Mouse (Mus musculus): Measurements from ENCODE around the gene Xylb.

The Xylb gene

GRCm38 (mm10) chr9:119401801-119402214, 44.6 kb downstream of the Xylb start, which contains the start of gene Acvr2b:
Gene Acvr2b, plus strand, starts transcription at chr9:119402118.
- DNase-seq (ENCODE audit: low spot score): peak; percentile 98

GRCm38 (mm10) chr9:119402253-119403235, 45.4 kb downstream of the Xylb start:
- peak; percentile 60 for DNase-seq (ENCODE audit: low spot score)

DNA sequence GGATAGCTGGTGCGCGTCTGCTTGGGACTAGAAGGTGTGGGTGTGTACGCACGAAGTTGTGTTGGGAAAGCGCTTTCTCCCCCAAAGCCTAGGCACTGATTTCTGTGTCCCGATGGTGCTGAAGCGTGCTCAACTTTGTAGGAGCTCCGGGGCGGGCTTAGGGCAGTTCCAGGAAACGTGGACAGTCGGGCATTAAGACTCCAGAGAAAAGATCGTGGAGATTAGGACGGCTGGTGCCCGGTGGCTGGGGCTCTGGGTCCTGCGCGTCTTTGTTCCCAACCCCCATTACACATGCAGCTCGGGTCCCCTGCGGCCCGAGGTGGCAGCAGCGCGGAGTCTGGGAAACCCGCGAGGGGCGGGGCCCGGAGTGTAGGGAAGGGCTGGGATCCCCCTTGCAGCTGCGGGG, 46.1 kb downstream of the Xylb start:
- DNase-seq (ENCODE audit: low spot score): peak; percentile 79

DNA sequence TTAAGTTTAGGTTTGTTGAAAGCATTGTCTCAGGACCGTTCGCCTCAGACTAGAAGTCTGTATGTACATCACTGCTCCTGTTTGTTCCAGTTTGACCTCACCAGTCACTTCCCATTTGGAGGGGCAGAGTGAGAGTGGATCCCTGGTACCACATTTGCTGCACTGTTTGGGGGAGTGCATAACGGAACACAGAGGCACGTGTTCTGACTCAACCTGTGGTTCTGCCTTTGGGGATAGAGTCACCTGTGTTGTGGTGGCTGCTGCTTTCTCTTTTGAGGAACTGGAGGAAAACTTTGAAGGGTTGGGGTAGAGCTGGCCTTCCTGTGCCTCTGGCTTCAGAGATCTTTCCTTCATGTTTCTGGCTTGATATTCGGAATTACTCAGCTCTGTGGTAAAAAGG, 46.9 kb downstream of the Xylb start:
- DNase-seq (ENCODE audit: low spot score): no peak

- DNase-seq (ENCODE audit: low spot score): no peak
Measured at GRCm38 (mm10) chr9:119407884-119408283, 50.7 kb downstream of the Xylb start.

DNA sequence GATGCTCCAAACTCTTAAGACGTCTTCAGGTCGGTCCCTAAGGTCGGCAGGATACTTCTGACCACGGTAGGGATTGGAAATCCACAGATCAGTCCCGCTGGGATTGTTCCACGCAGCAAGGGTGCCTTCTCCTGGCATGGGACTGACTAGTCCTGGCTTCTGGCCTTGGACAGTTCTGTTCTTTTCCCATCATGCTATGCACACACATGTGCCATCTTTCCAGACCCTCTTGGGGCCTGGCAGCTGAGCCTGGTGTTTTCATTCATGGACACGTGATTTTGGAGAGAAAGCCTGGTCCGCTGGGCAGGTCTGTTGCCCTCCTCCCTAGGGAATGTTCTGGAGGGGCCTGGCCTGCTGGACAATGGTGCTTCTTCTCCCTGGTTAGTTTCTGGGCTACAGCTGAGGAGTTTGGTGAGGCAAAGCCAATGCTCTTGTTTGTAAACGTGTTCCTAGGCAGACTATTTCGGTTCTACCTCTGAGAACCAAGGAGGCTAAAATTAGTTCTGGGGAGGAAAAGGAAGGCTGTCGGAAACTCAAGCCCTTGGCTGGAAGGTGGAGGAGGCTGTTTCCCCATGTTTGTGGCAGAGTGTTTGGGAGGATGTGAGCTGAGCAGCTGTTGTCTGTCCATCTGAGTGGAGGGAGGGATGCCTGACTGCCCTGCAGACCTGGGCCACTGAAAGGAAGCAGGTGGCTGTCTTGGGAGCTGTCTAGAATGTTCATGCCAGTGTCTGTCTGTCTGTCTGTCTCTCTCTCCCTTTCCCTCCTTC, 51.9 kb downstream of the Xylb start:
- no peak for DNase-seq (ENCODE audit: low spot score)

DNA sequence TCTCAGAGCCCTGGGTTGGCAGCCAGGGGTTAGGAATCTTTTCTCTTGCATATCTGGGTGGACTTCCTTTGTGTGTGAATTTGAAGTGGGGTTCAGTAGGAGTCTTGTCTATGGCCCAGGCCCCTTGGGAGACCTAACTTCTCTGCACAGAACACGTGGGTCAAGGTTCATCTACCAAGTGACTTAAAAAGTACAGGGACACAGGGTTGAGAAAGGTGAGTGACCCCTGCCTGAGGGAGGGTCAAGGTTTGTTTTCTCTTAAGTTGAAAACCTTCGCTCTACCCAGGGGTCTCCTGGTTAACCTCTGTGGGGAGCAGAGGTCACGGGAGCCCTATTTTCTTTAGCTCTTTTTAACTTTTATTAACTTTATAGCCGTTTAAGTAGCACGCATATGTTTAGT, 52.7 kb downstream of the Xylb start:
- no peak for DNase-seq (ENCODE audit: low spot score)

- no peak for DNase-seq (ENCODE audit: low spot score)
Measured at GRCm38 (mm10) chr9:119418025-119418424, 60.8 kb downstream of the Xylb start.

- no peak for DNase-seq (ENCODE audit: low spot score)
Measured at GRCm38 (mm10) chr9:119419852-119420438, 62.8 kb downstream of the Xylb start.

DNA sequence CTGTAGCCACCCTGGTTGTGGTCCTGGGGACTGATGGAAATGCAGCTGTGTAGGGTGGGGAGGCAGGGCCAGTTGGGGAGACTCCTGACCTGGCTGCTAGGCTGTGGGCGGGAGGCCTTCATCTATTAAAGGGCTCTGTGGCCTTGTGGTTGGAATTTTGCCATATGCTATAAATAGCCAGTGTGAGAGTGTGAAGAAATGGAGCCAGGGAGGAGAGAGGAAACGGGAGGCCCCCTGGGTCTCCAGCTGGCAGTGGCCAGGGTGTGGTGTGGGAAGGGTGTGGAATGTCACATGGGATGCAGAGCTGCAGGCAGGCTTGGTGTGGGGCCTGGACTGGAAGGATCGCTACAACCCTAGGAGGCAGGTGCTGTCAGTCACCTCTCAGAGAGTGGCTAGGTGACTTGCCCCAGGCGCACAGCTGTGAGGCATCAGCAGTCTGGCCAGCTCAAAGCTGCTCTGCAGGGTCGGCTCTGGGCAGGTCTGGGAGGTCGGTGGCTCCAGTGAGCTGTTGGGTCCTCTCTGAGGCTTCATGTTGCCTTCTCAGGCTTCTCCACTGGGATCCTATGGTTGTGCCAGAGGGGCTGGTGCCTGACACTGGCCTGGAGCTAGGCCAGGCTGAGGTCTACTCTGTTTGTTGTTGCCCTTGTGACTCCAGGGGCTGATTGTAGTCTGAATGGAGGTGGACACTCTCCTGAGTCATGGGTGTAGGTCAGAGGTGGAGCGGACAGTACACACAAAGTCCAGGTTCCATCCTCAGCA, 68.2 kb downstream of the Xylb start:
- no peak for DNase-seq (ENCODE audit: low spot score)

- no peak for DNase-seq (ENCODE audit: low spot score)
Measured at GRCm38 (mm10) chr9:119425976-119426415, 68.8 kb downstream of the Xylb start.

- DNase-seq (ENCODE audit: low spot score): no peak
Measured at GRCm38 (mm10) chr9:119426483-119426882, 69.3 kb downstream of the Xylb start.

DNA sequence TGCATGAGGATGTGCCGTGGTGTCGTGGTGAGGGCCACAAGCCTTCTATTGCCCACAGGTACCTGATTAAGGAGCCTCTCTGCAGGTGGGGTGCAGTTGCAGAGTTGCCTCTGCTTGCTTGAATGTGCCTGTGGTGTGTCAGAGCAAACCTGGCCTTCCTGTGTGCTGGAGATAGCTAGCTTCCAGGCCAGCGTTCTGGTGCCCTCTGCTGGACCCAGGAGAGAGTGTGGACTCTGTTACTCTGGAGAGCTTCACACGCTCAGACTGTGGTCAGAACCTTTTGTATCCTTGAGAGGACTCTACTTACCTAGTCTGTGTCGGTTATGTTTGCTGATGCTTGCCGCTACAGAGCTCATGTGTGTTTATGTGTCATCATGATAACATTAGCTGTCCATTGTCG, 73.1 kb downstream of the Xylb start:
- DNase-seq (ENCODE audit: low spot score): peak; percentile 85

GRCm38 (mm10) chr9:119435855-119436254, 78.7 kb downstream of the Xylb start:
- no peak for DNase-seq (ENCODE audit: low spot score)

- DNase-seq (ENCODE audit: low spot score): no peak
Measured at GRCm38 (mm10) chr9:119438065-119438464, 80.9 kb downstream of the Xylb start.

DNA sequence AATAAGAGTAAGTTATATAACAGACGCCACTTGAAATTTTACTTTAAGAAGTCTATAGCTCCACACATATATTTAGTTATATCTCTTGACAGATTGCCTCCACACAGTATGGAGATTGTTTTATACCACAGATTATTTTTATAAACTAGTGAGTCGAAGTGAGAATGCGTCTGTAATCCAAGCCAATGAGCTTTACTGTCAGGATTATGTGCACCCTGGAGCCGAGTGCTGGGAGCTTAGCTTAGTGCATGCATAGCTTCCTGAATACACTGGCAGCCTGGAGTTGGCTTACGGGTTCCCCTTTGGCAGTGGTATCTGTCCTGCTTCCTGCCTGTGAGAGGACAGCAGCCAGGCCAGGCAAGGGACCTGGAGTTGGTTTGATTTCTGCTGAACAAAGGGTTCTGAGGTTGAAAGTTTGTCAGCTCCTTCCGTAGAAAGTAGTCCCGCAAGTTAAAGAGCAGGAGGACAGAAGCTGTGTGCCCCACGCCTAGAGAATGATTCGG, 81.4 kb downstream of the Xylb start:
- no peak for DNase-seq (ENCODE audit: low spot score)
